Mouse (Mus musculus): ENCODE measurements around the gene Dnaic1.
A peak's percentile ranks its signal among the peaks of the same experiment; 100 is the strongest.

Gene Dnaic1

GRCm38 (mm10) chr4:41569411-41569885, at the start of gene Dnaic1, which contains the start of gene Fam219a:
TSS of gene Dnaic1 (plus strand) at chr4:41569775.
TSS of gene Fam219a (minus strand) at chr4:41569538.
- peak; percentile 97 to 98 for DNase-seq (ENCODE audit: low spot score in 2 of 2)

GRCm38 (mm10) chr4:41520641-41521040, 48.9 kb upstream of the Dnaic1 start:
- DNase-seq (ENCODE audit: low spot score in 2 of 2), result no peak

GRCm38 (mm10) chr4:41522136-41522535, 47.4 kb upstream of the Dnaic1 start:
- no peak for DNase-seq (ENCODE audit: low spot score in 2 of 2)

- peak in 1 of 2 experiments; percentile 31 for DNase-seq (ENCODE audit: low spot score in 2 of 2)
These were observed 46.8 kb upstream of the Dnaic1 start for GRCm38 (mm10) chr4:41522788-41523187.

DNA sequence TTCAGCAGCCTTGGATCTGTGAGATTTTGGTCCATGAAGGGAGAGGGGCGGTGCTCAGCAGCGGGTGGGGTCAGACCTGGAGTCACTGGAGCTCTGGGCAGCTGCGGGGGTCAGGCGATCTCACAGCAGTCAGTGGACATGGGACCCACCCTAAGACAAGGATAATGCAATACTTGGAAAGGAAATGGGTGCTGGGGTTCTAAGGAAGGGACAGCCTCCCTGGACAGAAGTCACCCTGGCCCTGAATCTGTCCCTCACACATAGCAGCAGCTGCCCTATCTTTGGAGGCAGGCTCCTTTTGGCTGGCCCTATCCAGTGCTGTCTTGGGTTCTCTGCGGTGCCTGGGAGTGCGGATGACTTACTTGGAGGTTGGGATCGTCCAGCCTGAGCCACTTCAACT, 45.7 kb upstream of the Dnaic1 start:
- no peak for DNase-seq (ENCODE audit: low spot score in 2 of 2)

DNA sequence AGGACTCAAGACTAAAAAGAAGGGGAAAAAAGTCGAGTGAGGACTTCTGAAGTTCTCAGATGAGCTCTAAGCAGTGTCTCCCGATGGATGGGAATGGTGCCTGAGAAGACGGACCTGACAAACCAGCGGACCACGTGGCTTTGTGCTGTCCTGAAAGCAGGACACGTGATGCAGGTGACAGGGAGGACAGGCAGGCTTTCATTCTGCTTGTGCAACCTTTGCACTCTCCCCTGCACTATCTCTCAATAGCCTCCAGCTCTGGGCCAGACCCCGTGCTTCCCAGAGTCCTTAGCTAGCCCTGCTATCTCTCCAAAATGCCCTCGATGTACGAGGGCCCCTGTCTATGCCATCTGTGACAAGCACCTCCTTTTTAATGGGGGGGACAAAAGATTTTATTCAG, 44.7 kb upstream of the Dnaic1 start:
- no peak for DNase-seq (ENCODE audit: low spot score in 2 of 2)

DNA sequence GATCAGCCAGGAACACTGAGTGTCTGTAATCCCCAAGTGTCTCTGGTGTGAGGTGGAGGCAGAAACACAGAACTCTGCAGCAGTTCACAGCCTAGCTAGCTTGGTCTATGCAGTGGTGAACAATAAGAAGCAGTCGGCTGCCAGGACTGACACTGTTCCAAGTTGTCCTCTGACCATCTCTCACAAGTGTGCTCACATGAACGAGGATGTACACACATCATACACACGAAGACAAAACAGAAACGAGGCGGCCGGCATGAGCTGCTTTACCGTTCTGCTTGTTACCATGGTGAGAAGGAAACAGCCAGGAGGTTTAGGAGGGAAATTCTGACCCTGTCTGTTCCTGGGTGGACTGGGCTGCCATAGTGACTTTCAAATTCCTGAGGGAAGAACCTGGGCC, 43.0 kb upstream of the Dnaic1 start:
- DNase-seq (ENCODE audit: low spot score in 2 of 2), result no peak

- no peak for DNase-seq (ENCODE audit: low spot score in 2 of 2)
These were observed 42.5 kb upstream of the Dnaic1 start for GRCm38 (mm10) chr4:41527076-41527475.

GRCm38 (mm10) chr4:41527996-41528395, 41.6 kb upstream of the Dnaic1 start:
- DNase-seq (ENCODE audit: low spot score in 2 of 2), result no peak

- peak in 1 of 2 experiments; percentile 18 for DNase-seq (ENCODE audit: low spot score in 2 of 2)
These were observed 37.2 kb upstream of the Dnaic1 start for GRCm38 (mm10) chr4:41532420-41532819.

DNA sequence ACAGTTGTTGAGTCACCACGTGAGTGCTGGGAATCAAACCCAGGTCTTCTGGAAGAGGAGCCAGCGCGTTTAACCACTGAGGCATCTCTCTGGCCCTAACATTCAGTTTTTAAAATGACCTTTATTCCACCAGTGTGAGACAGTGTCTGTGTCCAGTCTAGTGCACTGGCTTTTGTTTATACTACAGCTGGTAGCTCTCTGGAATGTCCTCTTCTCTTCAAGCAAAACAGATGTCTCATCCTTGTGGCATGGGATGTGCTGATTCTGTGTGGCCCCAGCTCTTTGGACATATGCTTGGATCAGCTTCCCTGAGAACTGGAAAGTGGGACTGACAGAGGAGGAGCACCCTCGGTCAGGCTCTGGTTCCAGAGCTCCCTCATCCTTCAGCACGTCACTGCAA, 34.7 kb upstream of the Dnaic1 start:
- no peak for DNase-seq (ENCODE audit: low spot score in 2 of 2)

GRCm38 (mm10) chr4:41542136-41542535, 27.4 kb upstream of the Dnaic1 start:
- DNase-seq (ENCODE audit: low spot score in 2 of 2), result no peak

DNA sequence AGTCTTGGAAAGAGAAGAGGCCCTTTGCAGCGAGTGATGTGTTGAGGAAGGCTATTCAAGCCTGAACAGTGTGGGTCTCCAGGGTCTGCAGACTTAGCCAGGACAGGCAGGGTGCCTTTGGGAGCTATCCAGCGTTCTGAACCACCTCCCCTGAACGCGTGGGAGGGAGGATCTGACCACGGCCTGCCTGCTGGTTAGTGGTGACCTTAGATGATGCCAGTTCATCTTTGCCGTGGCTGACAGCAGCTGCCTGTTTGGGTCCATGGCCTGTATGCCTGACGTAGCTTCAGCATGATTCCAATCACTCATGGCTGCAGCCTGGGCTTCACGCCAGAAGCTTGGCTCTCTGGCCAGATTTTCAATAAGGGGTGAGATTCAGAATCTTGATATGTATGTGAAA, 23.6 kb upstream of the Dnaic1 start:
- DNase-seq (ENCODE audit: low spot score in 2 of 2), result no peak

- no peak for DNase-seq (ENCODE audit: low spot score in 2 of 2)
These were observed 22.5 kb upstream of the Dnaic1 start for GRCm38 (mm10) chr4:41547086-41547485.

GRCm38 (mm10) chr4:41552529-41552928, 17.0 kb upstream of the Dnaic1 start:
- peak; percentile 31 to 76 for DNase-seq (ENCODE audit: low spot score in 2 of 2)

DNA sequence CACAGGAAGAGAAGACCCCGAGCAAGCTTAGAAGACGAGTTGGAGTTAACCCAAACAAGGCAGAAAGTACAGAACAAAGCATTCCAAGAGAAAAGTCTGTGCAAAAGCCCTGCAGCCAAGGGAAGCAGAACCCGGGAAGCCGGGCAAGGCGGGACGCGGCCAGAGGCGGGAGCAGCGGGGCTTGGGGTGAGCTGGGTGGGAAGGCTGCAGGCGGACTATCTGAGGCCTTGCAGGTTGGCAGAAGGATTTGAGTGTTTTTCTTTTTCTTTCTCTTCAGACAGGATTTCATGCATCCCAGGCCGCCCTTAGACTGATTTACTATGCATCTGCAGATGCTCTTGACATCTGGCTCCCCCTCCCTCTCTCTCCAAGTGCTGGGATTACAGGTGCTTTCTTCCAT, 16.5 kb upstream of the Dnaic1 start:
- no peak for DNase-seq (ENCODE audit: low spot score in 2 of 2)

- no peak for DNase-seq (ENCODE audit: low spot score in 2 of 2)
These were observed 14.4 kb upstream of the Dnaic1 start for GRCm38 (mm10) chr4:41554994-41555663.

DNA sequence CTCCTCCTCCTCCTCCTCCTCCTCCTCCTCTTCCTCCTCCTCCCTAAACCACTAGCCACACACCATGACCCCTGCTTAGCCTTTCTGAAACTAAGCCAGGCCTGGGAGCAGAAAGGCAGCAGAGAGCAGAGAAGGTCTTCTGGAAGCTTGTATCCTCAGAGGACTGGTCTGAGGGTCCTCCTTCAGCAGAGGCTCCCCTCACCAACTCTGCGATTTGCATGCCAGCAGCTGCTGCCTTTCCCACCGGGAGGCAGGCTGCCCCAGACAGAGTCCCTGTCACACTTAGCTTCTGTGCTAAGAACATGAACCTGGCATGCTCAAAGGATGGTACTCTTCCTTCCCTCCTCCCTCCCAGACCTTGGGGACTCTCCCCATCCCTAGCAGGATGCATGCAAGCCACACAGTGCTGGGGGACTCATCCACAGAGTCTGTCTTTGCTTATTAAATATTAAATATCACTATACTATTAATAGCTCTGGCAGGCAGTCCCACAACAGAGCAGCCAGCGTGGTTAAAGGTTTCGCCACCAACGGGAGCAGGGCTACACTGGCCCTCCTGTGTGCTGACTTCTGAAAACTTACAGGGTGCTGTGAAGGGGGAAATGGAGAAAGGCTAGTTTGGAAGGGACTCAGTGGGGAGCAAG, 13.1 kb upstream of the Dnaic1 start:
- no peak for DNase-seq (ENCODE audit: low spot score in 2 of 2)

DNA sequence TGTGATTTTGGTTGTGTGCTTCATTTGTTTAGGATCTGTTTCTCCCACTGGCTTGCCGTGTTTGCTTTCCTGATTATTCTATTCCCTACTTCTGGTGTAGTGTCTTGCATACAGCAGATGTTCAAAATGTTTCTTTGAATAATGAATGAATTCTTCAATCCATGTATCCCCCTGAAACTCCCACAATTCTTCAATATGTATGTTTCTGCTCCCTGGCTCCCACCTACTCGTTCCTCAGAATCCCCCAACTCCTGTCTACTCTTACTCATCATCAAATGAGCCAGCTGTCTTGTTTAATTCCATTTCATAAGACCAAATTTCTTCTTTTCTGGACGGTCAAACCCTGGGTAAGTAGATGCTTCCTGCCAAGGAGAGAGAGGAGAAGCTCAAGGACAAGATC, 12.5 kb upstream of the Dnaic1 start:
- no peak for DNase-seq (ENCODE audit: low spot score in 2 of 2)

- DNase-seq (ENCODE audit: low spot score in 2 of 2), result no peak
These were observed 6.3 kb upstream of the Dnaic1 start for GRCm38 (mm10) chr4:41563297-41563696.

- DNase-seq (ENCODE audit: low spot score in 2 of 2), result no peak
These were observed 3.5 kb upstream of the Dnaic1 start for GRCm38 (mm10) chr4:41566123-41566522.

- peak in 1 of 2 experiments; percentile 10 for DNase-seq (ENCODE audit: low spot score in 2 of 2)
These were observed 1.3 kb upstream of the Dnaic1 start for GRCm38 (mm10) chr4:41568239-41568638.

- DNase-seq (ENCODE audit: low spot score in 2 of 2), result peak; percentile 55 to 58
These were observed 729 bp upstream of the Dnaic1 start for GRCm38 (mm10) chr4:41568682-41569410.
